Comparison of ENCODE assay signal across 7 mouse cellular contexts in the genomic region with DNA sequence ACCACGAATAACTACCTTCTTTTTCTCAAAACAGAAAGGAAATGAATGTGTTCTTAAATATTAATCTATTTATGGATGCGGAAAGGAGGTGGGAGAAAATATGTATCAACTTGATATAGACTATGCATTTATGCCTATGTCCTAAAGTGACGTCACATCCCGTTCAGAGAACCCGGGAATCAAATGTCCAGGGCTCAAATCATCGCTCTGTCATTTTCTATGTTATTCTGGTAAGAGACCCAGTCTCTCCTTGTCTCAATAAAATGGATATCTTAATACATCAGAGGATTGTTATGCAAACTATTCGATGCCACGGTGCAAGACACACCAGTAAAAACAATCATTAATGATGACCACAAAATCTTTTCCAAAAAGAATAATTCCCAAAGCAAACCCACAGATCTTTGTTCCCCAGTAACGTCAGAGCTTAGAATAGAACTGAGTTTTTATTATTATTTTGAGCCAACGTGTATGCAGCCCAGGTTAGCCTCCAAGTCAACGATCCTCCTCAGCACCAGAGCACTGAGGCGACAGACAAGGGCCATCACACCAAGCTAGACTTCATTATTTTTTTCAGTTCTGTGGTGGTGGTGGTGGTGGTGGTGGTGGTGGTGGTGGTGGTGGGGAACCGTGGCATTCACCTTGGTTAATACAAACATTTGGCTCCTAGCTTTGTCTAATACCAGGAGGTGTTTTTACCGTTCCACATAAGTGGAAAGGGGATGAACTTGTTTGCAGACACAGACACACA. TPM values are rescaled to one million over a fixed set of nuclear protein-coding genes. Genes with fewer than 3 reads are reported as not detected.
DNase-seq lines count a peak whose midpoint lies in the region; ATAC-seq and TF ChIP-seq lines count a peak whose summit lies in the region.

No protein-coding gene starts in this region.

- TF ChIP-seq CTCF in lung, adult 2 months (IDR thresholded peaks at IDR 0.05; ENCODE audit: insufficient read depth, low read length) = no peak
- no peak for TF ChIP-seq CTCF in brain, embryonic 14.5 days (IDR thresholded peaks at IDR 0.05; ENCODE audit: borderline replicate concordance, extremely low read depth, insufficient read depth, insufficient read length)

- H3K4me2 ChIP-seq in forebrain, embryonic 11.5 days (ENCODE audit: low read depth, low read length, severe bottlenecking) = peak overlapping the region; percentile 77
- peak overlapping the region; percentile 57 for H3K4me2 ChIP-seq in limb, embryonic 15.5 days
- peak overlapping the region; percentile 77 for H3K4me2 ChIP-seq in stomach, embryonic 15.5 days

- H3K4me3 ChIP-seq in lung, adult 2 months (replicated peaks; ENCODE audit: extremely low read depth, low read depth, low read length) = peak overlapping the region; percentile 82
- peak overlapping the region; percentile 95 for H3K4me3 ChIP-seq in forebrain, embryonic 11.5 days (ENCODE audit: low read depth, low read length)
- peak overlapping the region; percentile 96 for H3K4me3 ChIP-seq in limb, embryonic 15.5 days
- H3K4me3 ChIP-seq in stomach, embryonic 15.5 days (replicated peaks) = peak overlapping the region; percentile 85

- no peaks in the 10 kb centered on the region for H3K9me3 ChIP-seq in forebrain, embryonic 11.5 days (ENCODE audit: control insufficient read depth, low read length)
- no peaks in the 10 kb centered on the region for H3K9me3 ChIP-seq in limb, embryonic 15.5 days
- H3K9me3 ChIP-seq in stomach, embryonic 15.5 days = no peaks in the 10 kb centered on the region

- peaks cover 8% of the 10 kb centered on the region for H3K4me1 ChIP-seq in lung, adult 2 months (ENCODE audit: control insufficient read depth, insufficient read depth, low read length)
- H3K4me1 ChIP-seq in forebrain, embryonic 11.5 days (replicated peaks; ENCODE audit: control insufficient read depth, insufficient read depth, low read length) = peaks cover 5% of the 10 kb centered on the region
- H3K4me1 ChIP-seq in limb, embryonic 15.5 days = peaks cover 21% of the 10 kb centered on the region
- peaks cover 12% of the 10 kb centered on the region; the same call in 1 of the 2 replicates for H3K4me1 ChIP-seq in stomach, embryonic 15.5 days

- H3K36me3 ChIP-seq in forebrain, embryonic 11.5 days (ENCODE audit: control insufficient read depth, insufficient read depth, low read length) = no peaks in the 10 kb centered on the region
- H3K36me3 ChIP-seq in limb, embryonic 15.5 days = no peaks in the 10 kb centered on the region
- H3K36me3 ChIP-seq in stomach, embryonic 15.5 days = no peaks in the 10 kb centered on the region

- peak overlapping the region; percentile 92 for H3K9ac ChIP-seq in forebrain, embryonic 11.5 days (ENCODE audit: low read length)
- peak overlapping the region; percentile 92; the same call in 1 of the 2 replicates for H3K9ac ChIP-seq in limb, embryonic 15.5 days
- H3K9ac ChIP-seq in stomach, embryonic 15.5 days = no peak overlapping the region

- no peak for TF ChIP-seq POLR2A in lung, adult 2 months (IDR thresholded peaks at IDR 0.05; ENCODE audit: borderline replicate concordance, extremely low read depth, low read depth, low read length)
- no peak for TF ChIP-seq POLR2A in brain, embryonic 14.5 days (IDR thresholded peaks at IDR 0.05; ENCODE audit: borderline replicate concordance, extremely low read depth, insufficient read depth, insufficient read length, poor library complexity, severe bottlenecking)

- 0 out of 2 replicates have a peak overlapping the region, but pooled peaks have one; percentile 1 for H3K27ac ChIP-seq in forebrain, embryonic 11.5 days (ENCODE audit: low read depth, low read length)
- H3K27ac ChIP-seq in limb, embryonic 15.5 days = peak overlapping the region; percentile 75
- 0 out of 2 replicates have a peak overlapping the region, but pooled peaks have one; percentile 38 for H3K27ac ChIP-seq in stomach, embryonic 15.5 days

- ATAC-seq in forebrain, embryonic 11.5 days (replicated peaks; ENCODE audit: low FRiP score) = peak; percentile 45
- peak; percentile 15; the same call in 1 of the 2 replicates for ATAC-seq in limb, embryonic 15.5 days (ENCODE audit: insufficient number of reproducible peaks, low FRiP score, low TSS enrichment, low read depth)
- peak; percentile 23; the same call in 1 of the 2 replicates for ATAC-seq in stomach, embryonic 15.5 days (ENCODE audit: insufficient read depth, low FRiP score, low read depth)

- 8% methylated on average over 14 of the region's 14 CpGs for WGBS in lung, adult 2 months
- 24% methylated on average over 14 of the region's 14 CpGs for WGBS in forebrain, embryonic 11.5 days
- WGBS in limb, embryonic 15.5 days = 19% methylated on average over 14 of the region's 14 CpGs
- 16% methylated on average over 14 of the region's 14 CpGs for WGBS in stomach, embryonic 15.5 days

- H3K27me3 ChIP-seq in forebrain, embryonic 11.5 days (ENCODE audit: control insufficient read depth, insufficient read depth, low read length) = no peaks in the 10 kb centered on the region
- no peaks in the 10 kb centered on the region for H3K27me3 ChIP-seq in limb, embryonic 15.5 days
- no peaks in the 10 kb centered on the region for H3K27me3 ChIP-seq in stomach, embryonic 15.5 days (replicated peaks)

- DNase-seq in lung, adult 2 months = no peak
- DNase-seq in lung, postnatal 14 days = no peak
- peak; percentile 67 for DNase-seq in brain, embryonic 14.5 days (ENCODE audit: low read depth)
- no peak for DNase-seq in forebrain, embryonic 11.5 days (ENCODE audit: low spot score)
- DNase-seq in adrenal gland, adult 8-10 months = no peak

RNA-seq across cellular contexts. Expression of a gene that starts 0.6 kb away (rescaled TPM):
- 26.3 and 33.6 TPM in 2 replicates for polyA plus RNA-seq in lung, adult 2 months (2012; rRNA removed)
- 68.5 and 77.6 TPM in 2 replicates for polyA plus RNA-seq in brain, embryonic 14.5 days (2012; rRNA removed)
- 61.0 and 68.6 TPM in 2 replicates for polyA plus RNA-seq in forebrain, embryonic 11.5 days (2014; fragmentation: Nextera tagmentation; extraction: Ambion mirVana)
- polyA plus RNA-seq in limb, embryonic 15.5 days (2015; fragmentation: Nextera tagmentation; extraction: Ambion mirVana) = 81.0 and 83.2 TPM in 2 replicates
- polyA plus RNA-seq in stomach, embryonic 15.5 days (2015; fragmentation: Nextera tagmentation; extraction: Ambion mirVana) = 64.9 and 69.7 TPM in 2 replicates
- total RNA-seq in adrenal gland, adult 8-10 months (2022) = 10 to 100 TPM; 65.5 to 80.9 (median 76.2) TPM

RNA-seq across cellular contexts. Expression of a gene that starts 15.9 kb away (rescaled TPM):
- polyA plus RNA-seq in lung, adult 2 months (2012; rRNA removed) = 7.2 and 13.0 TPM in 2 replicates
- polyA plus RNA-seq in brain, embryonic 14.5 days (2012; rRNA removed) = 140 and 191 TPM in 2 replicates
- polyA plus RNA-seq in forebrain, embryonic 11.5 days (2014; fragmentation: Nextera tagmentation; extraction: Ambion mirVana) = 18.1 and 23.8 TPM in 2 replicates
- 15.3 and 17.0 TPM in 2 replicates for polyA plus RNA-seq in limb, embryonic 15.5 days (2015; fragmentation: Nextera tagmentation; extraction: Ambion mirVana)
- polyA plus RNA-seq in stomach, embryonic 15.5 days (2015; fragmentation: Nextera tagmentation; extraction: Ambion mirVana) = 14.7 and 15.9 TPM in 2 replicates
- 10 to 100 TPM; 20.5 to 34.6 (median 26.4) TPM for total RNA-seq in adrenal gland, adult 8-10 months (2022)

Comparison
In these comparisons a context has a peak if more than half of its experiments do, and no peak if none do; other contexts are left out.
1. H3K27ac ChIP-seq: peak in every context shown above with its lines; median percentile 75 in limb, embryonic 15.5 days; 38 in stomach, embryonic 15.5 days; 1 in forebrain, embryonic 11.5 days.